Mouse (Mus musculus): Measurements from ENCODE around the gene Ppargc1a. TPM values are rescaled to one million over a fixed set of nuclear protein-coding genes. Genes with fewer than 3 reads are reported as not detected.

Ppargc1a gene
- polyA plus RNA-seq, 1 experiment from 2014 or later = 1.5 TPM

GRCm38 (mm10) chr5:51547442-51548035 is 20.0 kb downstream of the Ppargc1a start:
- no peaks in the 10 kb centered on the region for H3K36me3 ChIP-seq
- H3K9me3 ChIP-seq (replicated peaks) = no peaks in the 10 kb centered on the region
- H3K27ac ChIP-seq (replicated peaks) = no peak overlapping the region
- H3K27me3 ChIP-seq (ENCODE audit: low read depth, poor library complexity, severe bottlenecking) = peaks cover 7% of the 10 kb centered on the region; the same call in 1 of the 2 replicates
- WGBS = 90% methylated on average over 6 of the region's 6 CpGs
- DNase-seq (ENCODE audit: low spot score) = no peak
- 0 out of 2 replicates have a peak, but pooled peaks cover 6% of the 10 kb centered on the region for H3K4me1 ChIP-seq
- no peak overlapping the region for H3K4me3 ChIP-seq

- no peak for DNase-seq (ENCODE audit: low spot score)
- Histone ChIP-seq H3K4me3 (no peak overlapping the region), H3K9me3 (replicated peaks) (no peaks in the 10 kb centered on the region), H3K36me3 (no peaks in the 10 kb centered on the region), H3K4me1 (0 out of 2 replicates have a peak, but pooled peaks cover 6% of the 10 kb centered on the region), H3K27ac (replicated peaks) (no peak overlapping the region), H3K27me3 (ENCODE audit: low read depth, poor library complexity, severe bottlenecking) (peaks cover 7% of the 10 kb centered on the region; the same call in 1 of the 2 replicates)
- WGBS = 85% methylated on average over 3 of the region's 3 CpGs
Measured at GRCm38 (mm10) chr5:51546817-51547216, 20.7 kb downstream of the Ppargc1a start.

DNA sequence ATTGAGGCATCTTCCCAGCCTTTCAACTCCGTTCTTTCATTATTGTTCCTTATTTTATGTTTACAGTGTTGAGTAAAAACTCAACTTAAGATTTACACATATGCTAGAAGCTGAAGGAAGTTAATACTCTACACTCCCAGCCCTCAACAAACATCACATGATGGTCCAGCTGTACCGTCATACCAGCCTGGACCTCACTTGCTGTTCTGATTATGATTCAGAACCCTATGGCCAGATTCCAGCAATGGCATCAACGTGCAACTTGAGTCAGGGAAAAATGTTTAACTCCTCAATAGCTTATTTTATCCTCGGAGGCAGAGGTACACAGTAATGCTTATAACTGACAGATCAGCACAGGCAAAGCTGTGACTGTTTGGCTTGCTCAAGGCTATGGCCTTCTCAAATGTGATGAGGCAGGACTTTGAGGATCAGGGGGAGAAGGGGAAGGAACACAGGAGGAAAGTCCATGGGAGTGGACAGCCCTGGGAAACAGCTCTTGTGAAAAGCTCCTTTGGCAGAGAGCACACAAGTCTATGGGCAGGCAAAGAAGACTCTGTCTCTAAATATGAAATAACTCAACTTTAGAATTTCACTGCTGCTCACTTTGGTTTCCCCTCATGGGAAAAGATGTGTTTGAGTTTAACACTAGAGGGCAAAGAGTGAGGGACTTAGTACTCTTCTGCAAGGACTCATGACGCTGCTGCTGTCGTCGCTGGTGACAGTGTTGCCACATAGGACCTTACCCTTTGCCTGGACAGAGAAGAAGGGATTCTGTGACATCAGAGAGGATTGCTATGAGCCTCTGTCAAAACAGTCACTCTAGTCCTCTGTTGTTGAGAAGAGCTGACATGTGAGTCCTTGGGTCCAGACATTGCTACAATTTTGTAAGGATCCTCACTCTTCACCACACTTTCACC is 22.1 kb downstream of the Ppargc1a start:
- 90% methylated on average over 7 of the region's 7 CpGs for WGBS
- no peak for DNase-seq (ENCODE audit: low spot score)
- no peak overlapping the region for H3K4me3 ChIP-seq
- H3K36me3 ChIP-seq = no peaks in the 10 kb centered on the region
- H3K4me1 ChIP-seq = 0 out of 2 replicates have a peak, but pooled peaks cover 6% of the 10 kb centered on the region
- no peaks in the 10 kb centered on the region for H3K27me3 ChIP-seq (ENCODE audit: low read depth, poor library complexity, severe bottlenecking)
- H3K9me3 ChIP-seq (replicated peaks) = no peaks in the 10 kb centered on the region
- H3K27ac ChIP-seq (replicated peaks) = no peak overlapping the region

- H3K4me1 ChIP-seq = 0 out of 2 replicates have a peak, but pooled peaks cover 6% of the 10 kb centered on the region
- H3K36me3 ChIP-seq = no peaks in the 10 kb centered on the region
- no peak overlapping the region for H3K4me3 ChIP-seq
- no peaks in the 10 kb centered on the region for H3K27me3 ChIP-seq (ENCODE audit: low read depth, poor library complexity, severe bottlenecking)
- whole genome bisulfite sequencing = 79% methylated on average over 8 of the region's 8 CpGs
- DNase-seq (ENCODE audit: low spot score) = no peak
- H3K9me3 ChIP-seq (replicated peaks) = no peaks in the 10 kb centered on the region
- no peak overlapping the region for H3K27ac ChIP-seq (replicated peaks)
Measured at GRCm38 (mm10) chr5:51544141-51544735, 23.3 kb downstream of the Ppargc1a start.

DNA sequence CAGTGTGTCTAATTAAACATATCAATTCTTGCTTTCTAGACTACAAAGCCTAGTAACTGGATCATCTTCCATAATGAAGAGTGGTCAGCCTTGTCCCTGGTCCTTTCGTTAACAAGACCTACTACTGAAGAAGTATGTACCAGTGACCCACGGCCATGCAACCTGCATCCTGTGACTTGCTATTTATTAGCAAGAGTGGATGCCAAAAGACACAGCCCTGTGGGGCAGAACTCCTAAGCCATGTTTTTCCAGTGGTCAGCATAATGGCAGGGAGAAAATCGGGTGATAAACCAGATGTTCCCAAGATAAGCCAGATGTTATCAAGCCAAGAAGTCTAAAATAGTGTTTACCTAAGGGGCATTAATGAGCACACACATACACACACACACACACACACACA is 26.0 kb downstream of the Ppargc1a start:
- DNase-seq (ENCODE audit: low spot score) = no peak
- Histone ChIP-seq H3K27ac (replicated peaks) (no peak overlapping the region), H3K4me3 (no peak overlapping the region), H3K27me3 (ENCODE audit: low read depth, poor library complexity, severe bottlenecking) (no peaks in the 10 kb centered on the region), H3K36me3 (no peaks in the 10 kb centered on the region), H3K9me3 (replicated peaks) (no peaks in the 10 kb centered on the region), H3K4me1 (0 out of 2 replicates have a peak, but pooled peaks cover 6% of the 10 kb centered on the region)
- WGBS = 93% methylated on average over 3 of the region's 3 CpGs

- DNase-seq (ENCODE audit: low spot score) = no peak
- no peaks in the 10 kb centered on the region for H3K36me3 ChIP-seq
- no peaks in the 10 kb centered on the region for H3K9me3 ChIP-seq (replicated peaks)
- H3K27ac ChIP-seq (replicated peaks) = no peak overlapping the region
- H3K4me3 ChIP-seq = no peak overlapping the region
- 0 out of 2 replicates have a peak, but pooled peaks cover 6% of the 10 kb centered on the region for H3K4me1 ChIP-seq
- 78% methylated on average over 4 of the region's 4 CpGs for WGBS
- H3K27me3 ChIP-seq (ENCODE audit: low read depth, poor library complexity, severe bottlenecking) = no peaks in the 10 kb centered on the region
Measured at GRCm38 (mm10) chr5:51540816-51541215, 26.7 kb downstream of the Ppargc1a start.

DNA sequence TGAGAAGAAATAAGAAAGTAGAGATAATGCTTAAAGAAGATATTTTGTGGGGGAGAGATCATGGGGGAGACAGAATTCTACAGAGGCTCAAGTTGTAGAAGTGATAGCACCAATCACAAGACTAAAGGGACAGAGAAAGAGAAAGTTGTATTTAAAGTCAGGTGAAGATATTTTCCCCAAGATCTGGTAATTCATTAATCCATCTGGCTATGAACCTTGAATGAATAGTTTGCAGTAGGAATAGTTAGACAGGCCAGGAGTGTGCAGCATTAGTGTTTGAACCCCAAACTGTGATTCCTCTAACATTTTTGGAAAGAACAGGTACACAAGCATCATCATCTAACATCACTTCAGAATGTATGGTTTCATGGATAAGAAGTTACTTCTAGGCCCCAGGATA is 28.0 kb downstream of the Ppargc1a start:
- Histone ChIP-seq H3K4me3 (no peak overlapping the region), H3K27ac (replicated peaks) (no peak overlapping the region), H3K27me3 (ENCODE audit: low read depth, poor library complexity, severe bottlenecking) (no peaks in the 10 kb centered on the region), H3K4me1 (0 out of 2 replicates have a peak, but pooled peaks cover 6% of the 10 kb centered on the region), H3K36me3 (no peaks in the 10 kb centered on the region), H3K9me3 (replicated peaks) (no peaks in the 10 kb centered on the region)
- no peak for DNase-seq (ENCODE audit: low spot score)

DNA sequence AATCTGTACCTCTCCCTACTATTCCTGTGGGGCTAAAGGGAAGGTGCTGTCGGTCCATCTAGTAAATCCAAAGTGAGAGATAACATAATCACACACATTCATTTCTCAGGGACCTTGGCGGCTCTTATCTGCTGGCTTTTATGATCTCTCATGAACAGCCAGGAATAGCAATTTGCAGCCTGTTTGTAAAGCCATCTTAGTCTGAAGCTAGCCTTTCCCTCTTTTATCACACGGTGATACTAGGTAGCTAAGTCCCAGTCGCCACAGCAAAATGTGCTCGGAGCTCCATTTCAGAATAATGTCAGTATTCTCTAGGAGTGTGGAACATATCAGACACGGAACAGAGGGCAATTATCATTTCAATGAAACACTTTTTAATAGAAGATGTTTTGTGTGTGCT is 29.2 kb downstream of the Ppargc1a start:
- Histone ChIP-seq H3K36me3 (no peaks in the 10 kb centered on the region), H3K27ac (replicated peaks) (no peak overlapping the region), H3K4me1 (no peaks in the 10 kb centered on the region), H3K9me3 (replicated peaks) (no peaks in the 10 kb centered on the region), H3K4me3 (no peak overlapping the region), H3K27me3 (ENCODE audit: low read depth, poor library complexity, severe bottlenecking) (no peaks in the 10 kb centered on the region)
- 91% methylated on average over 6 of the region's 6 CpGs for WGBS
- no peak for DNase-seq (ENCODE audit: low spot score)

DNA sequence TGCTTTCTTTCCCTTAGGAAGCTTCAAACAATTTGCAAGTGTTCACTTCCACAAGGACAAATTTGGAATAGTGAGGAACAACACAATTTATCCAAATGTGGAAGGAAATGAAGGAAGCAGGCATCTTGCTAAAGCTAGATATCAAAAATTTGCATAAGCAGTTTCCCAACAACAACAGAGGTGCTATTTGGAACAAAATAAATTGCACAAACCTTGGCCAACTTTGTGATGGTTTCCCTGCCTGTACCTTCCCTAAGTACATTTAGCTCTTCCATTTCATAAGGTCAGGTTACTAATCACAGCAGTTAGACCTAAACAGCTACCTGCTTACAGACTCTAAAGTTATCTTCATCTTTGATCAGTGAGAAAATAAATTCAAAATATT is 29.9 kb downstream of the Ppargc1a start:
- Histone ChIP-seq H3K27me3 (ENCODE audit: low read depth, poor library complexity, severe bottlenecking) (no peaks in the 10 kb centered on the region), H3K4me3 (no peak overlapping the region), H3K4me1 (no peaks in the 10 kb centered on the region), H3K9me3 (replicated peaks) (no peaks in the 10 kb centered on the region), H3K27ac (replicated peaks) (no peak overlapping the region), H3K36me3 (no peaks in the 10 kb centered on the region)
- no peak for DNase-seq (ENCODE audit: low spot score)

- no peak overlapping the region for H3K4me3 ChIP-seq
- no peaks in the 10 kb centered on the region for H3K36me3 ChIP-seq
- H3K4me1 ChIP-seq = peaks cover 3% of the 10 kb centered on the region; the same call in 1 of the 2 replicates
- DNase-seq (ENCODE audit: low spot score) = no peak
- 88% methylated on average over 7 of the region's 7 CpGs for WGBS
- H3K9me3 ChIP-seq (replicated peaks) = no peaks in the 10 kb centered on the region
- no peak overlapping the region for H3K27ac ChIP-seq (replicated peaks)
- H3K27me3 ChIP-seq (ENCODE audit: low read depth, poor library complexity, severe bottlenecking) = no peaks in the 10 kb centered on the region
Measured at GRCm38 (mm10) chr5:51537009-51537645, 30.4 kb downstream of the Ppargc1a start.

- peaks cover 6% of the 10 kb centered on the region; the same call in 1 of the 2 replicates for H3K4me1 ChIP-seq
- no peak overlapping the region for H3K27ac ChIP-seq (replicated peaks)
- DNase-seq (ENCODE audit: low spot score) = no peak
- no peaks in the 10 kb centered on the region for H3K36me3 ChIP-seq
- H3K27me3 ChIP-seq (ENCODE audit: low read depth, poor library complexity, severe bottlenecking) = no peaks in the 10 kb centered on the region
- no peaks in the 10 kb centered on the region for H3K9me3 ChIP-seq (replicated peaks)
- WGBS = 88% methylated on average over 1 of the region's 1 CpGs
- H3K4me3 ChIP-seq = no peak overlapping the region
Measured at GRCm38 (mm10) chr5:51534456-51534855, 33.1 kb downstream of the Ppargc1a start.

DNA sequence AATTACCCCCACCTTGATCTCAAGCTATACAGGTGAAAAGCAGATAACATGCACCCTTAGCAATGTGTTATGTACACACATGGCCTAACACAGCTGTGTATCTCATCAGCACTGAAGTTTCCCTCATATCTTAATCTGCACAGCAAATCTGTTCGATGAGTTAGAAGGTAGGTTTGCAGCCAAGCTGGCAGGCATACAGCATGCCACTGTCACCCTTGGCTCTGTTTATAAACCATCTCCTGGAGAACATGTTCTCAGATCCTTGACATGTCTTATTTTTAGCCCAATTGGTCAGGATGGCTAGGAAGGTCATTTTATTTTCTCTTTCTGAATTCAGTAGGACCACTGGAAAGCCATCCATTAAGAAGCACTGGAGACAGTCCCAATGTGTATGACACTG is 36.2 kb downstream of the Ppargc1a start:
- H3K27me3 ChIP-seq (ENCODE audit: low read depth, poor library complexity, severe bottlenecking) = no peaks in the 10 kb centered on the region
- H3K27ac ChIP-seq (replicated peaks) = no peak overlapping the region
- no peaks in the 10 kb centered on the region for H3K9me3 ChIP-seq (replicated peaks)
- no peaks in the 10 kb centered on the region for H3K36me3 ChIP-seq
- 93% methylated on average over 1 of the region's 1 CpGs for WGBS
- peaks cover 6% of the 10 kb centered on the region; the same call in 1 of the 2 replicates for H3K4me1 ChIP-seq
- H3K4me3 ChIP-seq = no peak overlapping the region
- no peak for DNase-seq (ENCODE audit: low spot score)

Measured in midbrain, embryonic 10.5 days (tissue).